Mouse (Mus musculus) skeletal muscle tissue, adult 2 months (tissue): ENCODE data around the gene Pmm1.
"Not testable (repeated sequence)": the region's sequence is repeated elsewhere in the genome, so short reads cannot be mapped to it uniquely, and the experiment has no call there.

Experiments
- DNase-seq: peaks from one replicate; pipeline ENCODE4 v3.0.0-alpha.2; 2012; ENCODE audit warnings: low read depth, low spot score

Pmm1 gene

GRCm38 (mm10) chr15:81927741-81928140 is 33.0 kb downstream of the Pmm1 start:
- no peak for DNase-seq

- DNase-seq, result no peak
These were observed 34.3 kb downstream of the Pmm1 start for GRCm38 (mm10) chr15:81926446-81926822.

GRCm38 (mm10) chr15:81925760-81926445 is 34.8 kb downstream of the Pmm1 start, which contains the start of gene Polr3h:
Polr3h (minus strand) TSS chr15:81926240.
- DNase-seq, result peak; percentile 94

GRCm38 (mm10) chr15:81924933-81925332 is 35.8 kb downstream of the Pmm1 start:
- DNase-seq, result no peak

DNA sequence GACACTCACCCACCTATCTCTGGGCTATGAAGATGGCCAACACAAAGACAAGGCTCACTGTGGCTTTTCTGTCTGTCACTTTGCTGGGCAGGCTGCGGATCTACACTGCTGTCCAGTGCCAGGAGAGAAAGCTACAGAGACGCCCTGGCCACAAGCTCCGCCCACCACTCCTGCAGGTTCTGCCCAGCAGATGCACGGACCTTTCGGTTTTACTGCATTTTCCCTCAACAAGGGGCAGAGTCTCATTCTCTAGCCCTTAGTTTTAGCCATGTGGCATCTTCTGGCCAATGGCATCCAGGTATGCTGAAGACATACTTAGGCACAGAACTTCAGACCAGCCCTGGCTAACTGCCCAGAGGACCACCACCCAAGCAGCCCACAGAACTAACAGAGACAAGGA is 39.5 kb downstream of the Pmm1 start:
- no peak for DNase-seq

GRCm38 (mm10) chr15:81920546-81921217 is 40.0 kb downstream of the Pmm1 start:
- no peak for DNase-seq

- DNase-seq, result no peak
These were observed 41.7 kb downstream of the Pmm1 start for GRCm38 (mm10) chr15:81919062-81919461.

DNA sequence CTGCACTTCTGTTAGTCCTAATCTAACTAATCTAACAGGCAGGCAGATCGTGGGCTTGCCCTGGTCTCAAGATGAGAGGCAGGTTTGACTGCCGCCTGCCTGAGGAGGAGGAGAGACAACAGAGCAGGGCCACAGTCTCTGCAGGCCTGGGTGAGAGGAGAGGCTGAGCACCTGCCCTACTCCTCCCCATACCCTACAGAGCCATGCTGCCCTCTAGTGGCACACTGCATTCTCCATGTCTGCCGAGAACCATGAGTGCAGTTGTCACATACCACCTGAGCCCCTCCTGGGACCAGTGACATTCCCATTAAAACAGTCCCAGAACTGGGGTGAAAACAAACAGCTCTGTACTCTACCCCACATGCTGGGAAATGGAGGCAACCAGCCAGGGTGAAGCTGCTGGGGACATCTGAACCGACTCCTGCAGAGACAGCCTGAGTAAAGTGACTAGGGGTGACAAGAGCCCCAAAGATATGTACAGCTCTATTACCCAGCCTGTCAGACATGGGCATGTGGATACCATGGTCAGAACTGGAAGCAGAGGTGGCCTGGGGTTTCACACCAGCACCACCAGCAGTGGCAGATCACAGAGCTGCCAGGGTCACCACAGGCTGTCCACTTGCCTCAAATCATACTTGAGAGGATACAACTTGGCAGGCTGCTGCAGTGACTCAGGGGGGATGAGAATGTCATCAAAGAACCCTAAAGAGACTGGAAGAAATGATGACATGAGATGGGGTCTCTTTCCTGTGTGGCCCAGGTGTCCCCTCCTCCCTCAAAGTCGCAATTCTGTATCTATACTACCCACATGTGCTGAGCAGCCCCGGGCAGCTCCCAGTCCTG is 42.9 kb downstream of the Pmm1 start:
- DNase-seq, result peak; percentile 72

- DNase-seq, result no peak
These were observed 43.5 kb downstream of the Pmm1 start for GRCm38 (mm10) chr15:81917201-81917600.

DNA sequence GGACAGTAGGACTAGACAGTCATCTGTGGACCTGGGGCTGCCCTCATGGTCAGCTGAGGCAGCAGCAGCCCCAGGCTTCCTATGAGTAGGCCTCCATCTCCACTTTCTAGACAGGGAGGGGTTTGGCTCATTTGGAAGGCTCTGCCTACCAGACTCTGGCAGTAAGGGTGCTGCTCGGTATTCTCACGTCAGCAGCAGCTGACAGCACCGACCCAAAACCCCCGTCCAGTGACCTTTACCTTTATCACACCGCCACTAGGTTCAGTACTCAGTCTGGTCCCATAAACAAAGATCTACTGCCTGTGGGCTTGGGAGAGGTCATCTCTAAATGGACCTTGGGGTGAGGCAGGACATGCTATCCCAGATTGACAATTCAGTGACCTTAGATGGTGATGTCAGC is 45.1 kb downstream of the Pmm1 start:
- no peak for DNase-seq

- no peak for DNase-seq
These were observed 46.1 kb downstream of the Pmm1 start for GRCm38 (mm10) chr15:81914668-81915067.

DNA sequence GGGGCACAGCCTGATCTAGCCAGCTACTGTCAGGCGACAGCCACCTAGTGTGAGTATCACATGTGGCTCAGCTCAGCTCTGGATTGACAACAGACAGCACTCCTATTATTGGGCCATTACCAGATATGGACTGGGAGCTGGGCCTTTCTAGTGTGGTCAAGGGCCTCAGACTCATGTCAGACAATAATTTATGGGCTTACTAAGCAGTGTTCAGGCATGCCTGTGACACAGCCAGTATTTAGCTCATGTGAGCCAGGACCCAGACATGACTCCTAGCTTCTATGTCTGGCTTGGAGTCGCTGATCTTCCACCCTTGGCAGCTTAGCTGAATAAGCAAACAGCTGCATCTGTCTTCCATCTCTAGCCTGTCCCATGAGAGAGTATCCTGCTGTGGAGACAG is 48.2 kb downstream of the Pmm1 start:
- peak; percentile 78 for DNase-seq

DNA sequence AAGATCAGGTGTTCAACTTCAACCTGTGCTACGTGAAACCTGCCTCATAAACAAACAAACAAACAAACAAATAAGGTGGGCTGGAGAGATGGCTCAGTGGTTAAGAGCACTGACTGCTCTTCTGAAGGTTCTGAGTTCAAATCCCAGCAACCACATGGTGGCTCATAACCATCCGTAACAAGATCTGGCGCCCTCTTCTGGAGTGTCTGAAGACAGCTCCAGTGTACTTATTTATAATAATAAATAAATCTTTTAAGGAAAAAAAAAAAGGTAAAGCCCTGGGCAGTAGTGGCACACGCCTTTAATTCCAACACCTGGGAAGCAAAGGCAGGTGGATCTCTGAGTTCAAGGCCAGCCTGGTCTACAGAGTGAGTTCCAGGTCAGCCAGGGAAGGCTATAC is 52.0 kb downstream of the Pmm1 start:
- not testable (repeated sequence) for DNase-seq

- DNase-seq, result no peak
These were observed 52.8 kb downstream of the Pmm1 start for GRCm38 (mm10) chr15:81907953-81908352.

GRCm38 (mm10) chr15:81904939-81905338 is 55.8 kb downstream of the Pmm1 start:
- no peak for DNase-seq
